Mouse (Mus musculus): ENCODE results near the gene Ceacam9.

DNA sequence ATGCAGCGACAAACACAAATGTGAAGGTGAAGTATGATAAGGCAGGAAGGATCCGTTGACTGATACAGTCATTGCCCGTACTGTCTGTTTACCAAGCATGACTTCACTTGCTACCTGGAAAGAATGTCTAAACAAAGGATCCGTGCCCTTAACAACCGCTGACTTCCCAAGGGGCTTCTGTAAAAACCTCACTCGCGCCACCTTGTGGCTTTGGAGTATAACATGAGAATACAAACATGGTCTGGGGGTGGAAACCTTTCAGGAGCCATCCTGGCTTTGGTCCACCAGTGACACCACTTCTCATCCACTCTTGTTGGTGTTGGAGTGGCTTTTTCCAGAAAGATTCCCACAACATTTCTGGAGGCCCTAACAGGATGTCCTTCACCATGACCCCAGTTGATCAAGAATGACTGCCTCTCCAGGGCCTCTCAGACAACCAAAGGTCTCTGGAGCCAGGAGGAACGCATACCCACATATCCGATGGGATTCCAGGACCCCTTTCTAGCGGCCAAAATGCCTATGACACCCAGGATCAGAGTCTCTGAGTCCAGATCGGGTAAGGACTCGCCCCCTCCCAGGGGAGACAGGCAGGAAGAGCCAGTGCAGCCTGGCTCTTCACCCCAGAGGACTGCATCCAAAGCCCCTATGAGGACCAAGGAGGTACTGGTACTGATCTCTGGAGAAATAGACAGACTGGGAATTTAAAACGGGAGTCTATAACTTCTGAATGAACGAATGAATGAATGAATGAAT lies 7.0 kb downstream of the Ceacam9 start:
- TF ChIP-seq CTCF (IDR thresholded peaks at IDR 0.05 in 2 of 3, conservative IDR thresholded peaks at IDR 0.05 in 1 of 3; ENCODE audit: control insufficient read depth in 1 of 3, insufficient read depth in 1 of 3, low read depth in 2 of 3, low read length in 3 of 3, poor library complexity in 1 of 3, severe bottlenecking in 1 of 3) (peak; percentile 61 to 81 (median 71)), ZKSCAN1 (IDR thresholded peaks at IDR 0.05; ENCODE audit: low read depth, low read length) (no peak), POLR2A (IDR thresholded peaks at IDR 0.05; ENCODE audit: control insufficient read depth in 1 of 2, insufficient read depth in 1 of 2, low read depth in 1 of 2, low read length in 2 of 2, poor library complexity in 1 of 2) (no peak), USF2 (IDR thresholded peaks at IDR 0.05; ENCODE audit: borderline replicate concordance in 1 of 2, insufficient read depth in 1 of 2, low read depth in 1 of 2, low read length in 2 of 2) (no peak), E2F4 (IDR thresholded peaks at IDR 0.05; ENCODE audit: borderline replicate concordance, low read depth, low read length) (no peak), CHD1 (IDR thresholded peaks at IDR 0.05; ENCODE audit: low read depth, low read length) (no peak), ELF1 (IDR thresholded peaks at IDR 0.05; ENCODE audit: low read depth, low read length) (no peak), MEF2A (IDR thresholded peaks at IDR 0.05; ENCODE audit: extremely low read depth, insufficient replicate concordance, low read depth, low read length, poor library complexity, severe bottlenecking) (no peak)
